Mouse (Mus musculus) liver, embryonic 18 days (tissue): ENCODE data around the gene Cma2. TPM values are rescaled to one million over a fixed set of nuclear protein-coding genes. Genes with fewer than 3 reads are reported as not detected.

Experiments used
- polyA plus RNA-seq: library from polyadenylated mRNA; depleted of rRNA; stranded (reverse); fragments of >200 nt; gene quantifications from 2 replicates; pipeline ENCODE4 v1.2.3, GENCODE M21; 2012; rRNA removed

Cma2 gene
- polyA plus RNA-seq, result not detected in 2 replicates

DNA sequence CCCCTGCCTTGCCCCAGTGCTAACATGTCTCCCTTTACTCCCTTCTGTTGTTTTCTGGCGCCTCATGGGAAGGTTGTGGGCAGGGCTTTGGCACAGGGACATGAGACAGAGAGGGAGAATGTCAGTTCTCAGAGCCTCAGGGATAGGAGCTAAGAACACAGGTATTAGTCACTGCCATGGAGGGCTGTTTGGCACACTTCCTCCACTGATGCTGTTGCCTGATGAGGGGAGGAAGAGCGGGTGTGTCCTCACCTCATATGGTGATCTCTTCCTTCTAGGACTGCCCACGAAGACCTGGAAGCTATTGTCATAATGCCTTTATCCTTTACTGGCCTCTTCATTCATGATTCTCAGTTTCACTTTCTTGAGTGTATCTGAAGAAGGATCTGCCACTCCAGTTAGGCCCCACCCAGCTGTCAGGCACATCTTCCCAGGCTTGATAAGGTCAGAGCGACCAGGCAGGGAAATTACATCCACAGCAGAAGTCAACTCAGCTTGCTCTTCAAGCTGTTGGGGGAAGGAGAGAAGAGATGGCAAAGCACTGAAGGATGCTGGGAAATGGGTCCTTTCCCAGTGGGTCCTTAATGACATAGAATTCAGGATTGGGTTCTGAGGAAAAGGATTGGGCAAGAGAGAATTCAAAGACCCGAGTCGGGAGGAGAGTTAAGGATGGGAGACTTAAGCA, at the start of gene Cma2:
Gene Cma2, plus strand, starts transcription at position 635 of the 685 bp plus-strand sequence.

DNA sequence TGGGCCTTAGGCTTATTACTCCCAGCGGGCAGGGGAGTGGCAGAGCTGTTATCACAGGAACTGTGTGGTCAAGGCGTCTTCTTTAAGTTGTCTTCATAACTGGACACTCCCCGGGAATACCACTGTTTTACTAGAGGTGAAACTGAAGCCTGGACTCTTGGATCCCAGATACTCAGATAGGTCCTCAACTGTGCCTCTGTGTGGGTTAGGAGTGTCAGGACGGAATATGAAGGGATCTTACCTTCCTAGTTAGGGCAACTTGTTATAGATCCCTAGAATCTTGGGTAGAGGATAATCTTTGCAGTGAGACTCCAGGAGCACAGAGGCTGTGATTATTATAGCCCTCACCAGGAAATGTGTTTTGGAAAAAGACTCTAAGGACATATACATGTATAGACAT, 6.2 kb upstream of the Cma2 start, which contains the start of gene Cma1:
Gene Cma1, minus strand, starts transcription at position 101 of the 400 bp plus-strand sequence.

DNA sequence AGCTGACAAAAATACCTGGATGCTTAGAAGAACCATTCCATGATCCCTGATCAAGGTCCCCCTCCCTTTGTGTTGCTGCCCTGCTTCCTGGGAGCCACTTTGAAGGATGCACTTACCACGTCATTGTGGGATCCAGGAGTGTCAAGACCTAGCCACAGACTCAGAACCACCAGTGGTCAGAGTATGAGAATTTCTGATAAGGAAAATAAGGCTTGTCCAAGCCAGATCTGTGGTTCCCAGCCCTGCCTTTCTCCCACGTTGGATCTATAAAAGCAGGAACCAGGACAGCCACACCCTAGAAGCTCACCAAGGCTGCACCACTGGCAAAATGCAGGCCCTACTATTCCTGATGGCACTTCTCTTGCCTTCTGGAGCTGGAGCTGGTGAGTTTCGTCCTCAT, 66.9 kb downstream of the Cma2 start, which contains the start of gene Mcpt1:
Gene Mcpt1, plus strand, starts transcription at position 301 of the 400 bp plus-strand sequence.

Other genes starting within 250 kb of the Cma2 start
- gene Tgm1, start 237.1 kb upstream of the Cma2 start, polyA plus RNA-seq, result 9.0 and 11.1 TPM in 2 replicates
- gene Rabggta, start 228.7 kb upstream of the Cma2 start, polyA plus RNA-seq, result 22.7 and 23.3 TPM in 2 replicates
- gene Dhrs1, start 205.3 kb upstream of the Cma2 start, polyA plus RNA-seq, result 48.3 and 54.5 TPM in 2 replicates
- 10.4 and 10.6 TPM in 2 replicates for gene Nop9, start 205.3 kb upstream of the Cma2 start, polyA plus RNA-seq
- gene Cideb, start 192.5 kb upstream of the Cma2 start, polyA plus RNA-seq, result 155 and 165 TPM in 2 replicates
- 0.85 and 1.1 TPM in 2 replicates for gene Ltb4r2, start 189.6 kb upstream of the Cma2 start, polyA plus RNA-seq
- gene Ltb4r1, start 185.0 kb upstream of the Cma2 start, polyA plus RNA-seq, result 10.9 and 15.1 TPM in 2 replicates
- 1.8 and 2.3 TPM in 2 replicates for gene Adcy4, start 166.9 kb upstream of the Cma2 start, polyA plus RNA-seq
- gene Ripk3, start 162.1 kb upstream of the Cma2 start, polyA plus RNA-seq, result 8.7 and 9.9 TPM in 2 replicates
- 0.96 and 1.2 TPM in 2 replicates for gene Nfatc4, start 127.8 kb upstream of the Cma2 start, polyA plus RNA-seq
- 1.2 and 1.3 TPM in 2 replicates for gene Nynrin, start 97.0 kb upstream of the Cma2 start, polyA plus RNA-seq
- gene Cbln3, start 66.6 kb upstream of the Cma2 start, polyA plus RNA-seq, result 0.25 and 0.39 TPM in 2 replicates
- gene Khnyn, start 66.0 kb upstream of the Cma2 start, polyA plus RNA-seq, result 12.7 and 14.5 TPM in 2 replicates
- gene Sdr39u1, start 50.7 kb upstream of the Cma2 start, polyA plus RNA-seq, result 14.9 and 16.8 TPM in 2 replicates
- 0.65 and 0.70 TPM in 2 replicates for gene Cma1, start 6.3 kb upstream of the Cma2 start, polyA plus RNA-seq
- 0.02 and 0.08 TPM in 2 replicates for gene Mcpt1, start 67.0 kb downstream of the Cma2 start, polyA plus RNA-seq
- gene Mcpt9, start 79.5 kb downstream of the Cma2 start, polyA plus RNA-seq, result not detected in 2 replicates
- gene Mcpt2, start 91.1 kb downstream of the Cma2 start, polyA plus RNA-seq, result 0.16 and 0.21 TPM in 2 replicates
- 0.03 and 0.10 TPM in 2 replicates for gene Mcpt4, start 111.3 kb downstream of the Cma2 start, polyA plus RNA-seq
- 1.8 and 2.4 TPM in 2 replicates for gene Mcpt8, start 134.3 kb downstream of the Cma2 start, polyA plus RNA-seq
- 47.4 and 61.1 TPM in 2 replicates for gene Ctsg, start 151.6 kb downstream of the Cma2 start, polyA plus RNA-seq
- not detected in 2 replicates for gene Gzme, start 169.6 kb downstream of the Cma2 start, polyA plus RNA-seq
- gene Gzmd, start 181.6 kb downstream of the Cma2 start, polyA plus RNA-seq, result not detected in 2 replicates
- not detected in 2 replicates for gene Gzmg, start 208.6 kb downstream of the Cma2 start, polyA plus RNA-seq
- gene Gzmn, start 223.6 kb downstream of the Cma2 start, polyA plus RNA-seq, result not detected in 2 replicates